Mouse (Mus musculus): Measurements from ENCODE around the gene Steap3.

Steap3 gene

GRCm38 (mm10) chr1:120202542-120202941, 70.0 kb downstream of the Steap3 start:
- in situ Hi-C loops (cut with MboI, MseI): no loop called here

GRCm38 (mm10) chr1:120198942-120199341, 73.6 kb downstream of the Steap3 start:
- in situ Hi-C loops (cut with MboI, MseI): no loop called here

- in situ Hi-C loops (cut with MboI, MseI): no loop called here
Measured at GRCm38 (mm10) chr1:120198151-120198550, 74.4 kb downstream of the Steap3 start.

- in situ Hi-C loops (cut with MboI, MseI): no loop called here
Measured at GRCm38 (mm10) chr1:120197189-120197588, 75.3 kb downstream of the Steap3 start.

GRCm38 (mm10) chr1:120196724-120197123, 75.8 kb downstream of the Steap3 start:
- in situ Hi-C loops (cut with MboI, MseI): no loop called here

GRCm38 (mm10) chr1:120195947-120196346, 76.6 kb downstream of the Steap3 start:
- in situ Hi-C loops (cut with MboI, MseI): no loop called here

GRCm38 (mm10) chr1:120193586-120193985, 78.9 kb downstream of the Steap3 start:
- in situ Hi-C loops (cut with MboI, MseI): no loop called here

GRCm38 (mm10) chr1:120192321-120192720, 80.2 kb downstream of the Steap3 start:
- in situ Hi-C loops (cut with MboI, MseI): no loop called here

GRCm38 (mm10) chr1:120190946-120191345, 81.6 kb downstream of the Steap3 start:
- in situ Hi-C loops (cut with MboI, MseI): no loop called here

- in situ Hi-C loops (cut with MboI, MseI): no loop called here
Measured at GRCm38 (mm10) chr1:120190300-120190699, 82.2 kb downstream of the Steap3 start.

- in situ Hi-C loops (cut with MboI, MseI): no loop called here
Measured at GRCm38 (mm10) chr1:120189206-120189605, 83.3 kb downstream of the Steap3 start.

- in situ Hi-C loops (cut with MboI, MseI): no loop called here
Measured at GRCm38 (mm10) chr1:120187059-120187458, 85.4 kb downstream of the Steap3 start.

- in situ Hi-C loops (cut with MboI, MseI): no loop called here
Measured at GRCm38 (mm10) chr1:120186655-120187054, 85.8 kb downstream of the Steap3 start.

GRCm38 (mm10) chr1:120186204-120186603, 86.3 kb downstream of the Steap3 start:
- in situ Hi-C loops (cut with MboI, MseI): no loop called here

- in situ Hi-C loops (cut with MboI, MseI): no loop called here
Measured at GRCm38 (mm10) chr1:120177141-120177540, 95.4 kb downstream of the Steap3 start.

- in situ Hi-C loops (cut with MboI, MseI): no loop called here
Measured at GRCm38 (mm10) chr1:120176313-120176712, 96.2 kb downstream of the Steap3 start.

GRCm38 (mm10) chr1:120174991-120175390, 97.5 kb downstream of the Steap3 start:
- in situ Hi-C loops (cut with MboI, MseI): no loop called here

GRCm38 (mm10) chr1:120171819-120172521, 100.5 kb downstream of the Steap3 start:
- in situ Hi-C loops (cut with MboI, MseI): no loop called here

GRCm38 (mm10) chr1:120170307-120170706, 102.2 kb downstream of the Steap3 start:
- in situ Hi-C loops (cut with MboI, MseI): no loop called here

GRCm38 (mm10) chr1:120168674-120169073, 103.8 kb downstream of the Steap3 start:
- in situ Hi-C loops (cut with MboI, MseI): no loop called here

GRCm38 (mm10) chr1:120168016-120168415, 104.5 kb downstream of the Steap3 start:
- in situ Hi-C loops (cut with MboI, MseI): no loop called here

- in situ Hi-C loops (cut with MboI, MseI): no loop called here
Measured at GRCm38 (mm10) chr1:120162616-120163015, 109.9 kb downstream of the Steap3 start.

GRCm38 (mm10) chr1:120161502-120161901, 111.0 kb downstream of the Steap3 start:
- in situ Hi-C loops (cut with MboI, MseI): no loop called here

Measured in T-helper 2 cell (primary cell).